Mouse (Mus musculus): ENCODE data around the gene Mex3d. TPM values are rescaled to one million over a fixed set of nuclear protein-coding genes. Genes with fewer than 3 reads are reported as not detected.

Gene Mex3d
- polyA plus RNA-seq, 1 experiment from 2014 or later = 7.1 TPM

DNA sequence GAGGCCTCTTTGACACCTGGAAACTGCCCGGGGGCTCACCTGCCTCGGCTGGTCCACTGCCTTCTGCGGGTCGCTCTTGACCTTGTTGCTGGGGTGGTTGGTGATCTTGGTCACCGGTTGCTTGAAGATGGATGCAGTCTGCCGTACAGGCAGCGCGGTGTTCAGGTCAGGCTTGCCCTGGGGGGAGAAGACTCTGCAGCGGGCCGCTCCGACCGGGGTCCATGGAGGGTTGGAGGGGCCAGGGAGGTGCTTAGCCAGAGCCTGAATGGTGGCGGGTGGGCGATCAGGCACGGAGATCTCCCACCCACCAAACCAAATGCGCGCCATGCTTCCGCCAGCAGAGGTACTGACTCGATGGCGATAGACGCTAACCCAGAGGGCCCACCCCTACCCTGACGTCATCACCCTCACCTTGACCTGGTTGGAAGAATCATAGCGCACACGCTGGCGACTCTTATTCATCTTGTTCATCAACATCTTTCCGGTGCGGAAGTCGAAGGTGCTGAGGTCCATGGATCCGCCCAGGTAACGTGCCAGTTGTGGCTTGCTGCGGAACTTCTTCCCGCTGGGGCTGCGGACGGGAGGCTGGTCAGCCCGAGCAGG is 7.7 kb upstream of the Mex3d start:
- Histone ChIP-seq H3K9me3 (no peaks in the 10 kb centered on the region), H3K27me3 (replicated peaks; ENCODE audit: low read depth, poor library complexity, severe bottlenecking) (no peaks in the 10 kb centered on the region), H3K27ac (replicated peaks) (no peak overlapping the region), H3K36me3 (replicated peaks) (peaks cover 79% of the 10 kb centered on the region), H3K4me3 (no peak overlapping the region), H3K4me1 (peaks cover 29% of the 10 kb centered on the region)
- WGBS = 97% methylated on average over 35 of the region's 35 CpGs
- DNase-seq (ENCODE audit: low spot score) = no peak

DNA sequence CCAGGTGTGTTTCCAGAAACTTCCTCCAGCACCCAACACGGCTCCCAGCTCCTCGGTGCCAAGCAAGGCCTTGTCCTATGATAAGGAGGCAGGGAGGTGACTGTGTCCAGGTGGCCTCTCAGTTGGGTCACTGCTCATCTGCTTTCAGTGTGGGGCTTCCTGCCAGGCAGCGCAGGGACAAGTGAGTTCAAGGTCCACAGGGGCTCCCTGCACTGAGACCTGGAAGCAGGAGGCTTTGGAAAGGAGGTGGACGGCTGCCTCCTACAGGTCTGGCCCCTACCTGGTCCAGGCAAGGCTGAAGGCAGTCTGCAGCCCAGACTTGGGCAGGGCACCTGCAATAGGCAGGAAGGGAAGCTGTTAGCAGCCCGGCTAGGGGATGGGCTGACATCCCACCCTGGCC is 5.2 kb upstream of the Mex3d start:
- H3K27ac ChIP-seq (replicated peaks) = no peak overlapping the region
- no peak for DNase-seq (ENCODE audit: low spot score)
- H3K36me3 ChIP-seq (replicated peaks) = peaks cover 81% of the 10 kb centered on the region
- H3K4me3 ChIP-seq = peak overlapping the region; percentile 19; the same call in 1 of the 2 replicates
- peaks cover 27% of the 10 kb centered on the region for H3K4me1 ChIP-seq
- no peaks in the 10 kb centered on the region for H3K27me3 ChIP-seq (replicated peaks; ENCODE audit: low read depth, poor library complexity, severe bottlenecking)
- H3K9me3 ChIP-seq = no peaks in the 10 kb centered on the region
- WGBS = 90% methylated on average over 5 of the region's 5 CpGs

DNA sequence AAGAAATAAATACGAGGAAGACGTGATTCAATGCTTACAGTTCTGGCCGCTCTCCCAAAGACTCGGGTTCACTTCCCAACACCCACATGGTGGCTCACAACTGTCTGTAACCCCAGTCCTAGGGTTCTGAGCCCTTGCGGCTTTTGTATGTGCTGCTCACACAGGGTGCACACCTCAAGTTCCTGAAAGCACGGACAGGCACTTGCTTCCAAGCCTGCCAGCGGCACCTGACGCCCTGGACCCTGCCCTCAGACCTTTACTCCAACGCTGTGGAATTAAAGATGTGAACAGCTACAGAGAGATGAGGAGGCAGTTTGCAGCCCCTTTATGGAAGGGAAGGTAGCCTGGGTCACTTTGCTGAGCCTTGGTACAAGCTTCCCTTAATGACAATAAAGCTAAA is 3.2 kb upstream of the Mex3d start:
- H3K4me3 ChIP-seq = no peak overlapping the region
- peaks cover 64% of the 10 kb centered on the region for H3K36me3 ChIP-seq (replicated peaks)
- 88% methylated on average over 9 of the region's 9 CpGs for WGBS
- no peak overlapping the region for H3K27ac ChIP-seq (replicated peaks)
- no peak for DNase-seq (ENCODE audit: low spot score)
- no peaks in the 10 kb centered on the region for H3K27me3 ChIP-seq (replicated peaks; ENCODE audit: low read depth, poor library complexity, severe bottlenecking)
- H3K9me3 ChIP-seq = no peaks in the 10 kb centered on the region
- H3K4me1 ChIP-seq = peaks cover 22% of the 10 kb centered on the region

DNA sequence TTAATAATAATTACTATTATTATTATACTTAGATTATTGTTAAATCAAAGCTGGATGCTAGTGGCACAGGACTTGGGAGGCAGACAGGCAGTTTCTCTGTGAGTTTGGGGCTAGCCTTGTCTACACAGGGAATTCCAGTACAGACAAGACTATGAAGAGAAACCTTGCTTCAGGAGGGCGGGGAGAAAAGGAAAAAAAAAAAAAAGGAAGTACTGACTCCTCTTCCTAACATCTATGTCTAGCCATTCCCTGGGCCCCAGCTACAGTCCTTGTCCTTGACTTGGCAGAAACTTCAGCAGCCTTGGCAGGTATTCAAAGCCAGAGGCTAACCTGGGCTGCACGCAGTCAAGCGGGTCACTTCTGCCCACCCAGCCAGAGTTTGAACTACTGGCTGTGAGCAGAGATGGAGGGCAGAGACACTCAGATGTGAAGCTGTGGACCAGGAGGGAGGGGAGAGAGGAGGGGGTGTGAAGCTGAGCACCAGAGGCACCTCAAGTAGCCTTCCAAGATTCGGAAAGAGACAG is 1.8 kb upstream of the Mex3d start:
- no peak overlapping the region for H3K4me3 ChIP-seq
- H3K4me1 ChIP-seq = peaks cover 33% of the 10 kb centered on the region
- H3K27me3 ChIP-seq (replicated peaks; ENCODE audit: low read depth, poor library complexity, severe bottlenecking) = no peaks in the 10 kb centered on the region
- 79% methylated on average over 4 of the region's 4 CpGs for WGBS
- no peak for DNase-seq (ENCODE audit: low spot score)
- H3K36me3 ChIP-seq (replicated peaks) = peaks cover 64% of the 10 kb centered on the region
- H3K27ac ChIP-seq (replicated peaks) = no peak overlapping the region
- H3K9me3 ChIP-seq = no peaks in the 10 kb centered on the region

DNA sequence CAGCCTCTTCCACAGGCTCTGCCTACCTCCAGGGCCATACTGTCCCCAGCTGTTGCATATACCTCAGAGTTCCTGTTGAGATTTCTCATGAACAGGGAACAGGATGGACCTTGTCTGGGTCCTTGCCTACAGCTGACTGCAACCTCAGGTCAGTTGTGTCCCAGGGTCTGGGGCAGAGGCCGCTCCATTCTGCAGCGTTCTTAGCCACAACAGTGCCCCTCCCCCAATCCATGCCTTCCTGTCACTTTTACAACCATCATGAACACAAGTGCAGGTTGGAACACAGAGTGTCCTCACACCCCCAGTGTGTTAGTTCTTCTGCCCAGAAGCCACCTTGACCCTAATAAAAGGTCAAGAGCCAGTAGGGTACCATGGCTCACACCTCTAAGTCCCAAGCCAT is 1.3 kb upstream of the Mex3d start:
- Histone ChIP-seq H3K27ac (replicated peaks) (peak overlapping the region; percentile 97), H3K27me3 (replicated peaks; ENCODE audit: low read depth, poor library complexity, severe bottlenecking) (no peaks in the 10 kb centered on the region), H3K36me3 (replicated peaks) (peaks cover 64% of the 10 kb centered on the region), H3K4me3 (peak overlapping the region; percentile 96), H3K9me3 (no peaks in the 10 kb centered on the region), H3K4me1 (peaks cover 38% of the 10 kb centered on the region)
- no peak for DNase-seq (ENCODE audit: low spot score)
- 23% methylated on average over 2 of the region's 2 CpGs for WGBS

DNA sequence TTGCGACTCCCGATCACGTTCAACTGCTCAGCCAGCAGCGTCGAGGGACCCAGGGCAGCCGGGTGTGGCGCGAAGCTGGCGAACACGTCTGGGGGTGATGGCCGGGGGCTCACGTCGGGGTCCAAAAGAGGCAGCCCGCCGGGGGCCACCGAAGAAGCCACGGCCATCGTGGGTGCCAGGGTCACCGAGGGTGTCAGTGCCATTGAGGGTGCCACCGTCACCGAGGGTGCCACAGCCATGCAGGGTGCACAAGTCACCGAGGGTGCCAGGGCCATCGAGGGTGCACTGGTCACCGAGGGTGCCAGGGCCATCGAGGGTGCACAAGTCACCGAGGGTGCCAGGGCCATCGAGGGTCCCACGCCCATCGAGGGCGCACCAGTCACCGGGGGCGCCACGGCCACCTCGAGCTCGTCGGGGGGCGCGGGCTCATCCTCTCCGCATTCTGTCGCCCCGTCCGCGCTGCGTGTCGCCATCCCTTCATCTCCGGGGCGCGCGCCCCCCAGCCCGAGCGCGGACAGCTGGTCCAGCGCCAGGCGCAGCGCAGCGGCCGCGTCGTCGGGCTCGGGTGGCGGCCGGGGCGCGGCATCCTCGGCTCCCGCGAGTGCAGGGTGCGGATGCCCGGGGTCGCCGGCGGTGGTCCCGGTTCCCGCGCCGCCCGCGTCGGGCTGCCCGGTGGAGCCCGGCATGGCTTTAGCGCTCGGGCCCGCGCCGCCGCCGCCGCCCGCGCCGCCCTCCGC is 556 bp downstream of the Mex3d start:
- peaks cover 64% of the 10 kb centered on the region for H3K36me3 ChIP-seq (replicated peaks)
- no peaks in the 10 kb centered on the region for H3K9me3 ChIP-seq
- peak overlapping the region; percentile 96 for H3K4me3 ChIP-seq
- no peaks in the 10 kb centered on the region for H3K27me3 ChIP-seq (replicated peaks; ENCODE audit: low read depth, poor library complexity, severe bottlenecking)
- peak; percentile 57 for DNase-seq (ENCODE audit: low spot score)
- peak overlapping the region; percentile 97 for H3K27ac ChIP-seq (replicated peaks)
- peaks cover 45% of the 10 kb centered on the region for H3K4me1 ChIP-seq
- 3% methylated on average over 94 of the region's 94 CpGs for WGBS

DNA sequence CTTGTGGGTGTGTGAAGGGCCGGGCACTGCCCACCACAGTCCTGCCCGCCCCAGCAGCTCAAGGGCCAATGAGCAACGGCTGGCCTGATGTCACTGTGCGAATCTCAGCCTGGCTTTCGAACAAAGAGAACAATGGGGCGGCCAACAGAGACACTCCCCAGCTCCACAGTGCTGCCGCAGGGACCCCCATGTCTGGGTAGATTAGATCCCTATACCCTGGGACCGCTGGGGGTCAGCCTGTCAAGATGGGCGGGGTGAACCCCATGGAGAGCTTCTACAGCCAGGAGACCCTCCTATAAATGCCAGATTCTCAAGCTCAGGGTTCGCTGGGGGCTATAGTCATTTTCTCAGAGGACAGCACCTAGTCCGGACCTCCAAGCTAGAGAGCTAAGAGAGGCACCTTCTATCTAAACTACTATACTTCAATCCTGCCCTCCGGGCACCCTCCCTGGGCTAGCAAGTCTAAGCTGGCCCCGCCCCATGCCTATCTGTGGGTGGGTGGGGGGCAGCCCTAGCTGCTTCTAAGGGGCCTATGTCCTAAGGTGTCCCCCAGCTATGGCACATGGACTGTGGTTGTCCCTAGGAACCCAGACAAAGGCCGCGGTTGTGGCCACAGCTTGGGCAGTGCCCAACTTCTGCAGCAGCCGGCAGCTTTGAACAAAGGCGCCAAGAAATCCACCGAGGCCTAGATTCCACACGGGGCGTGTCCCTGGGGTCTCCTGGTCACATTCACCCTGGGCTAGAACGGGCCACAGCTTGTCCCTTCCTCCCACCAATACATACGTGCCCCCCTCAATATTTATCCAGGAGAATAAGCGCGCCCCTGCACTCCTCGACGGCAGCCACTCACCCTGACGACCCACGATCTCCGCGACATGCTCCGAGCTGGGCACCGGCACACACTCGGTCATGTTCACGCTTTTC is 1.4 kb downstream of the Mex3d start:
- Histone ChIP-seq H3K4me3 (peak overlapping the region; percentile 96), H3K36me3 (replicated peaks) (peaks cover 64% of the 10 kb centered on the region), H3K9me3 (no peaks in the 10 kb centered on the region), H3K4me1 (peaks cover 53% of the 10 kb centered on the region), H3K27me3 (replicated peaks; ENCODE audit: low read depth, poor library complexity, severe bottlenecking) (no peaks in the 10 kb centered on the region), H3K27ac (replicated peaks) (peak overlapping the region; percentile 97)
- DNase-seq (ENCODE audit: low spot score) = peak; percentile 82
- under 1% methylated on average over 34 of the region's 34 CpGs for WGBS

DNA sequence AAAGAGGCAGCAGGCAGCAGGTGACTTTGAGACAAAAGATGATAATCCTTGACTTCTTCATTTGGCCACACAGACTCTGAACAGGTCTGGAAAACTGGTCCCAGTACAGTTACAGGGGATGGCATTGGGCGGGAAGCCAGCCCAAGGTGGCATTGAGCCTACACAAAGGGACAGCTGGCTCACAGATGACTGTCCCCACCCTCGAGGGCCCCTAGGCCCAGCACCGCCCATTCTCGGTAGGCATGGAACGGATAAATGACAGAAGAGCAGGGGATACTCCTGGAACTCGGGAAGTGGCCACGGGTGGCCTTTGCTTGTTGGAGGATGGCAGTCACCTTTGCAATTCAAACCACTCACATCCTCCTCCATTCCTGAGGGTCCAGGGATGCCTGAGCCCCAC is 2.1 kb downstream of the Mex3d start:
- H3K4me1 ChIP-seq = peaks cover 54% of the 10 kb centered on the region
- peak overlapping the region; percentile 97 for H3K27ac ChIP-seq (replicated peaks)
- WGBS = 20% methylated on average over 7 of the region's 7 CpGs
- H3K36me3 ChIP-seq (replicated peaks) = peaks cover 64% of the 10 kb centered on the region
- peak overlapping the region; percentile 96 for H3K4me3 ChIP-seq
- H3K9me3 ChIP-seq = no peaks in the 10 kb centered on the region
- DNase-seq (ENCODE audit: low spot score) = no peak
- no peaks in the 10 kb centered on the region for H3K27me3 ChIP-seq (replicated peaks; ENCODE audit: low read depth, poor library complexity, severe bottlenecking)

DNA sequence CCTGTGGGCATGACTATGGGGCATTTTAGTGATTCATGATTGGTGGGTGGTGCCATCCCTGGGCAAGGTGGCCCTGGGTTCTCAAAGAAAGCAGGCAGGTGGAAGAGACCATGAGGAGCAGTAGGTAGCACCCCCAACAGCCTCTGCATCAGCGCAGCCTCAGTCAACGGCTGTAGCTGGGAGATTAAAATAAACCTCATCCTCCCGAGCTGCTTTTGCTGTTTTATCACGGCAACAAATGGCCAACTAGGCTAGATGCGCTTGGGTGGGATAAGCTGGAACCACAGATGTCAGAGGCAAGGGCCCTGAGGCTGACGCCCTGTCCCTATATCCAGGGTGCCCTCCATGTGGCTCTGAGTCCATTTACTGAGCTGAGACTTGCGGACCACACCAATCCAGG is 2.8 kb downstream of the Mex3d start:
- Histone ChIP-seq H3K27ac (replicated peaks) (peak overlapping the region; percentile 97), H3K4me1 (peaks cover 54% of the 10 kb centered on the region), H3K4me3 (peak overlapping the region; percentile 96), H3K9me3 (no peaks in the 10 kb centered on the region), H3K36me3 (replicated peaks) (peaks cover 64% of the 10 kb centered on the region), H3K27me3 (replicated peaks; ENCODE audit: low read depth, poor library complexity, severe bottlenecking) (no peaks in the 10 kb centered on the region)
- WGBS = 84% methylated on average over 7 of the region's 7 CpGs
- DNase-seq (ENCODE audit: low spot score) = no peak

DNA sequence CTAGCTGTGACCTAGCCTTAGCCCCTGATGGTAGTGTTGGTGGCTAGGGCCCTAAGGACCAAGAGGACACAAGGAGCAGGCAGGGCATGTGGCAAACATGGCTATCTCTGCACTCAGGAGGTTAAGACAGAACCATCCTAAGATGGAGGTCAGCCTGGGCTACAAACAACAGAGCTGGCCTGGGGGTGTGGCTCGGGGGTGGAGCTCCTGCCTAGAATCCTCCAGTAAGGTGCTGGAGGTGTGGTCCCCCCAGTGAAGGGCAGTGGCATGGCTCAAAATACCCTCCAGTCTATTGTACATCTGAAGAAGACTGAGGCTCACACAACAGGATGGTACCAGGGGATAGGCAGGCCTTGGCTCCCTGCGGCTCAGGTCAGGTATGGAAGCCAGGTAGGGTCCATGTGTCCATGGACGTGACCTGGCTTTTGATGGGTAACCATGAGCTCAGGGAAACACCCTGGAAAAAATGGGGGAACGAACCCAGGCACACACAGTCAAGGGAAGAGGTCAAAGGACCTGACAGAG is 3.3 kb downstream of the Mex3d start:
- WGBS = 88% methylated on average over 4 of the region's 4 CpGs
- H3K27ac ChIP-seq (replicated peaks) = peak overlapping the region; percentile 32; the same call in 1 of the 2 replicates
- H3K27me3 ChIP-seq (replicated peaks; ENCODE audit: low read depth, poor library complexity, severe bottlenecking) = no peaks in the 10 kb centered on the region
- no peak for DNase-seq (ENCODE audit: low spot score)
- H3K4me3 ChIP-seq = peak overlapping the region; percentile 96
- H3K4me1 ChIP-seq = peaks cover 54% of the 10 kb centered on the region
- H3K9me3 ChIP-seq = no peaks in the 10 kb centered on the region
- peaks cover 68% of the 10 kb centered on the region for H3K36me3 ChIP-seq (replicated peaks)

DNA sequence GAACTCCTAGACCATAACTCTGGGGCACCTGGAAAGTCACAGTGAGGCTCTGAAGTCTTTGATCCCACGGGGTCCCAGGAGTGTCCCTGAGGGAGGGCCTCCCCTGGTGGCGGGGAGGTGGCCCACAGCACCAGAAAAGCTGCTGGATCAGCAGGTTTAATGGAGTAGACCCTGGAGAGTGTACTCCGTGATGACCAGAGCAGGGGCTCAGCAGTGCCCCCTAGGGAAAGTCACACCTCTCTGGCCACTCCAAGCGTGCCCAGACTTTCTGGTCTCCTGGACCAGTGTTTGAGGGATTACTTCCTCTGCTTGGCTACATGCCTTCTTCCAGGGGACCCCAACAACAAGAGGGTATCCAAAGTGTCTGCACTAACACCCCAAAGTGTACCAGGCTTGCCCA is 4.0 kb downstream of the Mex3d start:
- Histone ChIP-seq H3K4me1 (peaks cover 48% of the 10 kb centered on the region), H3K4me3 (peak overlapping the region; percentile 96), H3K36me3 (replicated peaks) (peaks cover 70% of the 10 kb centered on the region), H3K27me3 (replicated peaks; ENCODE audit: low read depth, poor library complexity, severe bottlenecking) (no peaks in the 10 kb centered on the region), H3K27ac (replicated peaks) (peak overlapping the region; percentile 32; the same call in 1 of the 2 replicates), H3K9me3 (no peaks in the 10 kb centered on the region)
- no peak for DNase-seq (ENCODE audit: low spot score)
- WGBS = 72% methylated on average over 4 of the region's 4 CpGs

Measured in embryonic facial prominence, embryonic 10.5 days (tissue).